Mouse (Mus musculus): ENCODE measurements around the gene Ncor1. TPM values are rescaled to one million over a fixed set of nuclear protein-coding genes. Genes with fewer than 3 reads are reported as not detected.

Ncor1 gene
- polyA plus RNA-seq, 1 experiment from 2014 or later: 209 TPM

GRCm38 (mm10) chr11:62280675-62281600 is 177.4 kb downstream of the Ncor1 start, which contains the start of the genes Zswim7 and Ttc19:
TSS of gene Zswim7 (minus strand) at chr11:62281375.
TSS of gene Ttc19 (plus strand) at chr11:62281473.
- H3K4me3 ChIP-seq: peak within 1 kb of the TSS; percentile 97
- WGBS: under 1% methylated on average over 62 of the region's 68 CpGs
- H3K4me1 ChIP-seq: peaks cover 6% of the 10 kb centered on the region; the same call in 1 of the 2 replicates
- ATAC-seq (ENCODE audit: low FRiP score, low read depth): peak; percentile 96
- peak within 1 kb of the TSS; percentile 82 for H3K27ac ChIP-seq (replicated peaks)
- peaks cover 18% of the 10 kb centered on the region for H3K36me3 ChIP-seq
- peak within 1 kb of the TSS; percentile 75 for H3K4me2 ChIP-seq (replicated peaks)
- H3K27me3 ChIP-seq: no peaks in the 10 kb centered on the region; the same call in 1 of the 2 replicates
- peak within 1 kb of the TSS; percentile 86 for H3K9ac ChIP-seq (replicated peaks)
- no peaks in the 10 kb centered on the region for H3K9me3 ChIP-seq

- H3K4me1 ChIP-seq: peaks cover 6% of the 10 kb centered on the region; the same call in 1 of the 2 replicates
- H3K9me3 ChIP-seq: no peaks in the 10 kb centered on the region
- no peak overlapping the region for H3K9ac ChIP-seq (replicated peaks)
- no peak overlapping the region for H3K4me3 ChIP-seq
- H3K27ac ChIP-seq (replicated peaks): no peak overlapping the region
- H3K36me3 ChIP-seq: peaks cover 2% of the 10 kb centered on the region; the same call in 1 of the 2 replicates
- WGBS: 26% methylated on average over 5 of the region's 5 CpGs
- no peak for ATAC-seq (ENCODE audit: low FRiP score, low read depth)
- no peak overlapping the region for H3K4me2 ChIP-seq (replicated peaks)
- H3K27me3 ChIP-seq: no peaks in the 10 kb centered on the region; the same call in 1 of the 2 replicates
These were observed 180.3 kb downstream of the Ncor1 start for GRCm38 (mm10) chr11:62278027-62278426.

- Histone ChIP-seq H3K36me3 (no peaks in the 10 kb centered on the region), H3K4me2 (replicated peaks) (no peak overlapping the region), H3K9ac (replicated peaks) (no peak overlapping the region), H3K4me3 (no peak overlapping the region), H3K27me3 (no peaks in the 10 kb centered on the region; the same call in 1 of the 2 replicates), H3K27ac (replicated peaks) (no peak overlapping the region), H3K4me1 (peaks cover 4% of the 10 kb centered on the region; the same call in 1 of the 2 replicates), H3K9me3 (no peaks in the 10 kb centered on the region)
- WGBS: 56% methylated on average over 8 of the region's 8 CpGs
- ATAC-seq (ENCODE audit: low FRiP score, low read depth): no peak
These were observed 181.3 kb downstream of the Ncor1 start for GRCm38 (mm10) chr11:62277086-62277485.

- no peaks in the 10 kb centered on the region for H3K9me3 ChIP-seq
- H3K9ac ChIP-seq (replicated peaks): no peak overlapping the region
- H3K4me1 ChIP-seq: peaks cover 16% of the 10 kb centered on the region
- 67% methylated on average over 5 of the region's 5 CpGs for WGBS
- H3K27ac ChIP-seq (replicated peaks): no peak overlapping the region
- H3K4me3 ChIP-seq: no peak overlapping the region
- 0 out of 2 replicates have a peak, but pooled peaks cover 11% of the 10 kb centered on the region for H3K27me3 ChIP-seq
- no peak overlapping the region for H3K4me2 ChIP-seq (replicated peaks)
- H3K36me3 ChIP-seq: no peaks in the 10 kb centered on the region
- ATAC-seq (ENCODE audit: low FRiP score, low read depth): no peak
These were observed 187.5 kb downstream of the Ncor1 start for GRCm38 (mm10) chr11:62270851-62271250.

- Histone ChIP-seq H3K27ac (replicated peaks) (no peak overlapping the region), H3K36me3 (no peaks in the 10 kb centered on the region), H3K4me3 (no peak overlapping the region), H3K9ac (replicated peaks) (no peak overlapping the region), H3K27me3 (0 out of 2 replicates have a peak, but pooled peaks cover 11% of the 10 kb centered on the region), H3K9me3 (no peaks in the 10 kb centered on the region), H3K4me2 (replicated peaks) (no peak overlapping the region), H3K4me1 (peaks cover 22% of the 10 kb centered on the region)
- ATAC-seq (ENCODE audit: low FRiP score, low read depth): no peak
- WGBS: 79% methylated on average over 12 of the region's 12 CpGs
These were observed 189.2 kb downstream of the Ncor1 start for GRCm38 (mm10) chr11:62269097-62269496.

GRCm38 (mm10) chr11:62268381-62268780 is 190.0 kb downstream of the Ncor1 start:
- WGBS: 82% methylated on average over 8 of the region's 8 CpGs
- no peak for ATAC-seq (ENCODE audit: low FRiP score, low read depth)
- H3K4me2 ChIP-seq (replicated peaks): no peak overlapping the region

GRCm38 (mm10) chr11:62266466-62267214 is 191.7 kb downstream of the Ncor1 start:
- H3K9ac ChIP-seq (replicated peaks): no peak overlapping the region
- no peak overlapping the region for H3K4me2 ChIP-seq (replicated peaks)
- H3K27me3 ChIP-seq: 0 out of 2 replicates have a peak, but pooled peaks cover 11% of the 10 kb centered on the region
- ATAC-seq (ENCODE audit: low FRiP score, low read depth): no peak
- WGBS: 47% methylated on average over 17 of the region's 17 CpGs
- no peaks in the 10 kb centered on the region for H3K36me3 ChIP-seq
- H3K27ac ChIP-seq (replicated peaks): no peak overlapping the region
- peaks cover 22% of the 10 kb centered on the region for H3K4me1 ChIP-seq
- no peaks in the 10 kb centered on the region for H3K9me3 ChIP-seq
- no peak overlapping the region for H3K4me3 ChIP-seq

More at GRCm38 (mm10) chr11:62268381-62268780, 190.0 kb downstream of the Ncor1 start:
- Histone ChIP-seq H3K4me1 (peaks cover 22% of the 10 kb centered on the region), H3K27ac (replicated peaks) (no peak overlapping the region), H3K36me3 (no peaks in the 10 kb centered on the region), H3K9ac (replicated peaks) (no peak overlapping the region), H3K27me3 (0 out of 2 replicates have a peak, but pooled peaks cover 11% of the 10 kb centered on the region), H3K4me3 (no peak overlapping the region), H3K9me3 (no peaks in the 10 kb centered on the region)

Other genes starting within 250 kb of the Ncor1 start
- 3.5 and 3.7 TPM in 2 replicates for gene Adora2b, start 209.6 kb downstream of the Ncor1 start, polyA plus RNA-seq (2016; fragmentation: Nextera tagmentation; extraction: Ambion mirVana)
- gene Zswim7, start 177.2 kb downstream of the Ncor1 start, polyA plus RNA-seq (2016; fragmentation: Nextera tagmentation; extraction: Ambion mirVana): 10.9 and 12.4 TPM in 2 replicates
- 31.3 and 33.0 TPM in 2 replicates for gene Ttc19, start 177.1 kb downstream of the Ncor1 start, polyA plus RNA-seq (2016; fragmentation: Nextera tagmentation; extraction: Ambion mirVana)
- gene Pigl, start 81 bp downstream of the Ncor1 start, polyA plus RNA-seq (2016; fragmentation: Nextera tagmentation; extraction: Ambion mirVana): 11.2 and 12.0 TPM in 2 replicates
- 73.6 and 86.9 TPM in 2 replicates for gene Cenpv, start 80.7 kb upstream of the Ncor1 start, polyA plus RNA-seq (2016; fragmentation: Nextera tagmentation; extraction: Ambion mirVana)
- gene Ubb, start 92.6 kb upstream of the Ncor1 start, polyA plus RNA-seq (2016; fragmentation: Nextera tagmentation; extraction: Ambion mirVana): 3,778 and 3,810 TPM in 2 replicates
- gene Trpv2, start 115.9 kb upstream of the Ncor1 start, polyA plus RNA-seq (2016; fragmentation: Nextera tagmentation; extraction: Ambion mirVana): 10.9 and 12.7 TPM in 2 replicates
- gene Lrrc75a, start 190.0 kb upstream of the Ncor1 start, polyA plus RNA-seq (2016; fragmentation: Nextera tagmentation; extraction: Ambion mirVana): 12.8 and 16.6 TPM in 2 replicates
- 36.4 and 39.9 TPM in 2 replicates for gene Mmgt2, start 190.1 kb upstream of the Ncor1 start, polyA plus RNA-seq (2016; fragmentation: Nextera tagmentation; extraction: Ambion mirVana)